Mouse (Mus musculus) spleen, adult 2 months (tissue): ENCODE results near the gene N4bp2l2.
"Not testable (repeated sequence)": the region's sequence is repeated elsewhere in the genome, so short reads cannot be mapped to it uniquely, and the experiment has no call there.

ENCODE experiments used
- CTCF ChIP-seq: fragments of 200-500 bp; IDR thresholded peaks from 2 replicates; pipeline ENCODE4 v1.5.1; 2011; ENCODE audit warnings: mild to moderate bottlenecking, inconsistent platforms; ENCODE audit not compliant: insufficient read depth, insufficient read length, insufficient replicate concordance; ENCODE audit errors: extremely low read depth
- POLR2A ChIP-seq: fragments of 200-500 bp; IDR thresholded peaks from 2 replicates; pipeline ENCODE4 v1.6.1; 2011; ENCODE audit warnings: low read depth, low read length, inconsistent platforms

DNA sequence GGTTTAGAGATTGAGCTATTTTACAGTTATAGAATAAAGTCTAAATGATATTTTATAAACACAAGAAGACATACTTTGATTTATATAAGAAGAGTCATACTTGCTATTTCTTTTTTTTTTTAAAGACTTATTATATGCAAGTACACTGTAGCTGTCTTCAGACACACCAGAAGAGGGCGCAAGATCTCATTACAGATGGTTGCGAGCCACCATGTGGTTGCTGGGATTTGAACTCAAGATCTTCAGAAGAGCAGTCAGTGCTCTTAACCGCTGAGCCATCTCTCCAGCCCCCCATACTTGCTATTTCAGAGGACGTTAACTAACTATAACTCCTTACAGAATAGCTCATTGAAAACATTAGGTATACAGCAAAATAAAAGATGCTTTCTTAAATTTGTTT is 22.6 kb downstream of the N4bp2l2 start:
- TF ChIP-seq POLR2A, CTCF: not testable (repeated sequence)
